Mouse (Mus musculus) lung, embryonic 15.5 days (tissue): ENCODE results near the gene Mettl17. TPM values are rescaled to one million over a fixed set of nuclear protein-coding genes. Genes with fewer than 3 reads are reported as not detected.
A peak's percentile ranks its signal among the peaks of the same experiment; 100 is the strongest.
"Not testable (repeated sequence)": the region's sequence is repeated elsewhere in the genome, so short reads cannot be mapped to it uniquely, and the experiment has no call there.

ENCODE experiments used
- ATAC-seq: fragments of 200-750 bp; cut with Nextera tagmentation; 2 replicates; pipeline ENCODE4 v1.8.0; 2017; ENCODE audit warnings: moderate number of reproducible peaks, borderline replicate concordance; ENCODE audit not compliant: low FRiP score, low TSS enrichment; ENCODE audit errors: extremely low read depth
- H3K27ac ChIP-seq: fragments of 300-500 bp; sonication (generic); 2 replicates; pipeline ENCODE4 v1.5.1; 2015; ENCODE audit warnings: moderate library complexity, mild to moderate bottlenecking, inconsistent platforms
- H3K27me3 ChIP-seq: fragments of 300-500 bp; sonication (generic); 2 replicates; pipeline ENCODE4 v1.6.1; 2015; ENCODE audit warnings: inconsistent platforms
- H3K36me3 ChIP-seq: fragments of 300-500 bp; sonication (generic); 2 replicates; pipeline ENCODE4 v1.6.1; 2015; ENCODE audit warnings: inconsistent platforms
- H3K4me1 ChIP-seq: fragments of 300-500 bp; sonication (generic); 2 replicates; pipeline ENCODE4 v1.6.1; 2015; ENCODE audit warnings: inconsistent platforms
- H3K4me2 ChIP-seq: fragments of 300-500 bp; sonication (generic); 2 replicates; pipeline ENCODE4 v1.6.1; 2015; ENCODE audit warnings: inconsistent platforms, mild to moderate bottlenecking, moderate library complexity
- H3K4me3 ChIP-seq: fragments of 300-500 bp; sonication (generic); 2 replicates; pipeline ENCODE4 v1.5.1; 2015; ENCODE audit warnings: mild to moderate bottlenecking, inconsistent platforms
- H3K9ac ChIP-seq: fragments of 300-500 bp; sonication (generic); 2 replicates; pipeline ENCODE4 v1.6.1; 2015; ENCODE audit warnings: inconsistent platforms
- H3K9me3 ChIP-seq: fragments of 300-500 bp; sonication (generic); 2 replicates; pipeline ENCODE4 v1.6.1; 2016; ENCODE audit warnings: inconsistent platforms
- WGBS: fragments of 180-500 bp; shearing (Covaris S2); methylation state at CpG from one replicate; pipeline ENCODE4 v1.1.7; 2015; 5-methylcytosine and 5-hydroxymethylcytosine counted together
- polyA plus RNA-seq: library from polyadenylated mRNA; unstranded; fragments of >200 nt; fragmentation: Nextera tagmentation; extraction: Ambion mirVana; gene quantifications from 2 replicates; pipeline ENCODE4 v1.2.1, GENCODE M21; 2015

Gene Mettl17
- polyA plus RNA-seq, 1 experiment from 2014 or later: 40.0 TPM

GRCm38 (mm10) chr14:51918125-51918524, 33.5 kb downstream of the Mettl17 start, which contains the start of gene Tppp2:
TSS of gene Tppp2 (plus strand) at chr14:51918425.
- Histone ChIP-seq H3K36me3 (no peaks in the 10 kb centered on the region), H3K4me2 (no peak within 1 kb of the TSS), H3K4me1 (peaks cover 30% of the 10 kb centered on the region), H3K9ac (no peak within 1 kb of the TSS), H3K4me3 (no peak within 1 kb of the TSS), H3K27ac (no peak within 1 kb of the TSS), H3K27me3 (no peaks in the 10 kb centered on the region), H3K9me3 (no peaks in the 10 kb centered on the region)
- no peak for ATAC-seq
- 75% methylated on average over 4 of the region's 4 CpGs for WGBS

GRCm38 (mm10) chr14:51918966-51919365, 34.3 kb downstream of the Mettl17 start:
- H3K36me3 ChIP-seq: no peaks in the 10 kb centered on the region
- ATAC-seq: no peak
- peaks cover 29% of the 10 kb centered on the region for H3K4me1 ChIP-seq
- no peak overlapping the region for H3K27ac ChIP-seq
- no peak overlapping the region for H3K4me3 ChIP-seq
- H3K27me3 ChIP-seq: no peaks in the 10 kb centered on the region
- H3K4me2 ChIP-seq: no peak overlapping the region
- WGBS: 84% methylated on average over 4 of the region's 4 CpGs
- H3K9me3 ChIP-seq: no peaks in the 10 kb centered on the region
- H3K9ac ChIP-seq: no peak overlapping the region

- no peaks in the 10 kb centered on the region for H3K9me3 ChIP-seq
- no peaks in the 10 kb centered on the region for H3K27me3 ChIP-seq
- no peak overlapping the region for H3K4me2 ChIP-seq
- peak overlapping the region; percentile 59 for H3K27ac ChIP-seq
- peaks cover 14% of the 10 kb centered on the region for H3K4me1 ChIP-seq
- H3K9ac ChIP-seq: no peak overlapping the region
- H3K4me3 ChIP-seq: no peak overlapping the region
- ATAC-seq: peak; percentile 81
- H3K36me3 ChIP-seq: no peaks in the 10 kb centered on the region
- WGBS: 53% methylated on average over 16 of the region's 16 CpGs
Observed at GRCm38 (mm10) chr14:51921759-51922570, 37.3 kb downstream of the Mettl17 start.

GRCm38 (mm10) chr14:51922571-51922865, 37.9 kb downstream of the Mettl17 start, which contains the start of gene Rnase13:
TSS of gene Rnase13 (minus strand) at chr14:51922773.
- Histone ChIP-seq H3K9ac (no peak within 1 kb of the TSS), H3K36me3 (no peaks in the 10 kb centered on the region), H3K4me1 (peaks cover 14% of the 10 kb centered on the region), H3K4me2 (no peak within 1 kb of the TSS), H3K27me3 (no peaks in the 10 kb centered on the region), H3K4me3 (no peak within 1 kb of the TSS), H3K27ac (peak within 1 kb of the TSS; percentile 59), H3K9me3 (no peaks in the 10 kb centered on the region)
- no peak for ATAC-seq
- 76% methylated on average over 7 of the region's 7 CpGs for WGBS

GRCm38 (mm10) chr14:51922910-51923309, 38.3 kb downstream of the Mettl17 start:
- Histone ChIP-seq H3K27ac (no peak overlapping the region), H3K9ac (no peak overlapping the region), H3K9me3 (no peaks in the 10 kb centered on the region), H3K4me1 (peaks cover 14% of the 10 kb centered on the region), H3K36me3 (no peaks in the 10 kb centered on the region), H3K4me3 (no peak overlapping the region), H3K27me3 (no peaks in the 10 kb centered on the region), H3K4me2 (no peak overlapping the region)
- WGBS: 93% methylated on average over 2 of the region's 2 CpGs
- ATAC-seq: no peak

GRCm38 (mm10) chr14:51923492-51923891, 38.9 kb downstream of the Mettl17 start:
- Histone ChIP-seq H3K4me2 (no peak overlapping the region), H3K27me3 (no peaks in the 10 kb centered on the region), H3K36me3 (no peaks in the 10 kb centered on the region), H3K9ac (no peak overlapping the region), H3K4me1 (peaks cover 14% of the 10 kb centered on the region), H3K9me3 (no peaks in the 10 kb centered on the region), H3K4me3 (no peak overlapping the region), H3K27ac (no peak overlapping the region)
- 68% methylated on average over 4 of the region's 4 CpGs for WGBS
- ATAC-seq: no peak

- 92% methylated on average over 11 of the region's 11 CpGs for WGBS
- ATAC-seq, H3K9ac ChIP-seq, H3K27ac ChIP-seq, H3K27me3 ChIP-seq, H3K4me2 ChIP-seq, H3K4me3 ChIP-seq, H3K36me3 ChIP-seq, H3K9me3 ChIP-seq: not testable (repeated sequence)
- H3K4me1 ChIP-seq: peaks cover 23% of the 10 kb centered on the region
Observed at GRCm38 (mm10) chr14:51926930-51927329, 42.3 kb downstream of the Mettl17 start.

- peak overlapping the region; percentile 63 for H3K27ac ChIP-seq
- no peak overlapping the region for H3K9ac ChIP-seq
- H3K9me3 ChIP-seq: no peaks in the 10 kb centered on the region
- no peaks in the 10 kb centered on the region for H3K36me3 ChIP-seq
- peaks cover 25% of the 10 kb centered on the region for H3K4me1 ChIP-seq
- ATAC-seq: peak; percentile 79
- peak overlapping the region; percentile 21; the same call in 1 of the 2 replicates for H3K4me2 ChIP-seq
- 54% methylated on average over 8 of the region's 8 CpGs for WGBS
- H3K27me3 ChIP-seq: no peaks in the 10 kb centered on the region
- H3K4me3 ChIP-seq: no peak overlapping the region
Observed at GRCm38 (mm10) chr14:51929309-51929943, 44.8 kb downstream of the Mettl17 start.

- no peaks in the 10 kb centered on the region for H3K36me3 ChIP-seq
- H3K9ac ChIP-seq: no peak overlapping the region
- no peaks in the 10 kb centered on the region for H3K27me3 ChIP-seq
- H3K27ac ChIP-seq: peak overlapping the region; percentile 63
- H3K9me3 ChIP-seq: no peaks in the 10 kb centered on the region
- ATAC-seq: 0 out of 2 replicates have a peak, but pooled peaks have one; percentile 2
- H3K4me1 ChIP-seq: peaks cover 25% of the 10 kb centered on the region
- H3K4me2 ChIP-seq: peak overlapping the region; percentile 21; the same call in 1 of the 2 replicates
- no peak overlapping the region for H3K4me3 ChIP-seq
- 42% methylated on average over 9 of the region's 9 CpGs for WGBS
Observed at GRCm38 (mm10) chr14:51929968-51930367, 45.3 kb downstream of the Mettl17 start.

- H3K4me3 ChIP-seq: no peak overlapping the region
- no peak overlapping the region for H3K27ac ChIP-seq
- H3K27me3 ChIP-seq: no peaks in the 10 kb centered on the region
- H3K9ac ChIP-seq: no peak overlapping the region
- H3K4me2 ChIP-seq: no peak overlapping the region
- H3K4me1 ChIP-seq: peaks cover 25% of the 10 kb centered on the region
- H3K36me3 ChIP-seq: no peaks in the 10 kb centered on the region
- ATAC-seq: peak; percentile 68
- 27% methylated on average over 5 of the region's 5 CpGs for WGBS
- no peaks in the 10 kb centered on the region for H3K9me3 ChIP-seq
Observed at GRCm38 (mm10) chr14:51930824-51931223, 46.2 kb downstream of the Mettl17 start.

GRCm38 (mm10) chr14:51932092-51933020, 47.7 kb downstream of the Mettl17 start:
- no peak overlapping the region for H3K4me2 ChIP-seq
- no peaks in the 10 kb centered on the region for H3K27me3 ChIP-seq
- no peak overlapping the region for H3K4me3 ChIP-seq
- no peak for ATAC-seq
- WGBS: 29% methylated on average over 10 of the region's 10 CpGs
- H3K27ac ChIP-seq: peak overlapping the region; percentile 69
- H3K36me3 ChIP-seq: no peaks in the 10 kb centered on the region
- no peaks in the 10 kb centered on the region for H3K9me3 ChIP-seq
- H3K9ac ChIP-seq: no peak overlapping the region
- H3K4me1 ChIP-seq: peaks cover 25% of the 10 kb centered on the region
